Mouse (Mus musculus) intestine, embryonic 16.5 days (tissue): ENCODE data around the gene Cenpa. TPM values are rescaled to one million over a fixed set of nuclear protein-coding genes. Genes with fewer than 3 reads are reported as not detected.

Experiments
- ATAC-seq: fragments of 200-750 bp; cut with Nextera tagmentation; 2 replicates; pipeline ENCODE4 v1.8.0; 2017; ENCODE audit warnings: moderate TSS enrichment, moderate library complexity
- H3K27ac ChIP-seq: fragments of 300-500 bp; sonication (generic); 2 replicates; pipeline ENCODE4 v1.5.1; 2014; ENCODE audit warnings: mild to moderate bottlenecking, low read length
- H3K27me3 ChIP-seq: fragments of 300-500 bp; sonication (generic); replicated peaks from 2 replicates; pipeline ENCODE4 v1.6.1; 2014; ENCODE audit warnings: low read length, control low read depth, mixed read lengths; ENCODE audit not compliant: control insufficient read depth, insufficient read depth
- H3K36me3 ChIP-seq: fragments of 300-500 bp; sonication (generic); 2 replicates; pipeline ENCODE4 v1.6.1; 2014; ENCODE audit warnings: low read length, control low read depth; ENCODE audit not compliant: control insufficient read depth, insufficient read depth
- H3K4me1 ChIP-seq: fragments of 300-500 bp; sonication (generic); 2 replicates; pipeline ENCODE4 v1.6.1; 2014; ENCODE audit warnings: low read length, control low read depth, mixed read lengths; ENCODE audit not compliant: control insufficient read depth, insufficient read depth
- H3K4me2 ChIP-seq: fragments of 300-500 bp; sonication (generic); 2 replicates; pipeline ENCODE4 v1.6.1; 2014; ENCODE audit warnings: low read depth, low read length, control low read depth
- H3K4me3 ChIP-seq: fragments of 300-500 bp; sonication (generic); 2 replicates; pipeline ENCODE4 v1.5.1; 2014; ENCODE audit warnings: mild to moderate bottlenecking, low read length
- H3K9ac ChIP-seq: fragments of 300-500 bp; sonication (generic); 2 replicates; pipeline ENCODE4 v1.6.1; 2014; ENCODE audit warnings: low read depth, low read length
- H3K9me3 ChIP-seq: fragments of 300-500 bp; sonication (generic); 2 replicates; pipeline ENCODE4 v1.6.1; 2016; ENCODE audit warnings: low read length, control low read depth; ENCODE audit not compliant: control insufficient read depth
- WGBS: fragments of 180-500 bp; shearing (Covaris S2); extraction: QIAGEN DNeasy Blood & Tissue Kit; methylation state at CpG from one replicate; pipeline ENCODE4 v1.1.7; 2014; 5-methylcytosine and 5-hydroxymethylcytosine counted together
- polyA plus RNA-seq: library from polyadenylated mRNA; unstranded; fragments of >200 nt; fragmentation: Nextera tagmentation; extraction: Ambion mirVana; gene quantifications from 2 replicates; pipeline ENCODE4 v1.2.1, GENCODE M21; 2015

Gene Cenpa
- polyA plus RNA-seq, 1 experiment from 2014 or later: 186 TPM

GRCm38 (mm10) chr5:30622841-30623185, 43.8 kb upstream of the Cenpa start:
- Histone ChIP-seq H3K4me1 (peaks cover 19% of the 10 kb centered on the region), H3K36me3 (no peaks in the 10 kb centered on the region), H3K4me2 (peak overlapping the region; percentile 65), H3K4me3 (peak overlapping the region; percentile 39), H3K27me3 (peaks cover 6% of the 10 kb centered on the region), H3K9ac (peak overlapping the region; percentile 9), H3K27ac (no peak overlapping the region), H3K9me3 (no peaks in the 10 kb centered on the region)
- WGBS: 19% methylated on average over 10 of the region's 10 CpGs
- ATAC-seq: peak; percentile 2; the same call in 1 of the 2 replicates

DNA sequence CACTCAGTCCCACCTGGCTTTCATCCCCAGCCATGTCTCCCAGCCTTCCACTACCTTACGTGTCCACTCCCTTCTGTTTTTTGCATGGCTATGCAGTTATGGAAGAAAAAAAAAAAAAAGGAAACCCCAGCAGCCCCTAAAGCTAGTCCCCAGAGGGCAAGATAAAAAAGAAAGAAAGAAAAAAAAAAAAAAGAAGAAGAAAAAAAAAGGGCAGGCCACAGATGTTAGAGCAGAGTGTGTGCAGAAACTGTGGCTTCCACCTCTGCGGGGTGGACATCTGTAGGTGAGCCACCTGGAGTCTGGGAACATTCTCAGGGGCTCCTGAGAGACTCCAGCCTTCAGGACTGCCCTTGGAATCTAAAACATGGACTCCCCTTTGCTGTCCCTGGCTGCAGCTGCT, 43.2 kb upstream of the Cenpa start:
- Histone ChIP-seq H3K4me3 (no peak overlapping the region), H3K9ac (no peak overlapping the region), H3K36me3 (no peaks in the 10 kb centered on the region), H3K27me3 (peaks cover 6% of the 10 kb centered on the region), H3K4me1 (peaks cover 14% of the 10 kb centered on the region), H3K27ac (no peak overlapping the region), H3K9me3 (no peaks in the 10 kb centered on the region), H3K4me2 (no peak overlapping the region)
- 75% methylated on average over 2 of the region's 2 CpGs for WGBS
- no peak for ATAC-seq

DNA sequence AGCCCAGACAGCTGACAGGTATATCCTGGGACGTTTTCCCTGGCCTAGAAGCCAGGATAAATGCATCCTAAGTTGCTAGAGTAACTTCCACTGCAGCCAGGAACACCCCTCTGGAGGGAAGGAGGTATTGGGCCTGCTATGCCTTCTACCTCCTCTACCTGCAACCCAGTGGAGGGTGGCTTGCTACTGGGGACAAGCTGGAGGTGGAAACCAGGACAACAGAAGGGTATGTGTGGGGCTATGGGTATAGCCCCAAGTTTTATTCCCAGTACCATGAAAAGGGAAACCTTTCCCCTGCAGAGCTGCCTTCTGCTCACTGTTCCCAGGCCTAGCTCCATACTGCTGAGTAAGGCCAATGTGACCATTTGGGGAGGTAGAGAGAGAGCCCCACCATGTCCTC, 42.3 kb upstream of the Cenpa start:
- Histone ChIP-seq H3K9ac (no peak overlapping the region), H3K9me3 (no peaks in the 10 kb centered on the region), H3K27ac (no peak overlapping the region), H3K4me3 (no peak overlapping the region), H3K36me3 (no peaks in the 10 kb centered on the region), H3K4me1 (peaks cover 12% of the 10 kb centered on the region), H3K27me3 (peaks cover 6% of the 10 kb centered on the region), H3K4me2 (no peak overlapping the region)
- ATAC-seq: no peak
- WGBS: 38% methylated on average over 1 of the region's 1 CpGs

DNA sequence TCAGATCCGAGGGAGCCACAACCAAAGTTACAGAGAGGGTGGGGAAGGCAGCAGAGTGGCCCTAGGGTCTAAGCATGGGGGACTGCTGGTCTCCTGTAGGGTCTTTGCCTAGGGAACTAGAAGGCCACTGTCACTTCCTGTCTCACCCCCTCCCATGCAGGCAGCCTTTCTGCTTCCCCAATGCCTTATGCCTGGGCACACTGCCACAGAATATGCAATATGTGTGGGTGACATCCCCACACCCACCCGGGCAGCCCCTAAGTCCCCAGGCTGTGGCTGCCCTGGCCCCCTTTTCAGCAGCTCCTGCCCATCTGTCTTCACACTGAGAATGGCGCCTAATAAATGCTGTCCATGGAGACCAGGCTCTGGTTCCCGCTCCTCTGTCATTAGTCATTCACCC, 41.7 kb upstream of the Cenpa start:
- no peak overlapping the region for H3K27ac ChIP-seq
- peaks cover 12% of the 10 kb centered on the region for H3K4me1 ChIP-seq
- H3K4me3 ChIP-seq: no peak overlapping the region
- H3K9me3 ChIP-seq: no peaks in the 10 kb centered on the region
- H3K27me3 ChIP-seq: peaks cover 6% of the 10 kb centered on the region
- H3K4me2 ChIP-seq: no peak overlapping the region
- no peak for ATAC-seq
- WGBS: 57% methylated on average over 4 of the region's 4 CpGs
- no peaks in the 10 kb centered on the region for H3K36me3 ChIP-seq
- H3K9ac ChIP-seq: no peak overlapping the region

DNA sequence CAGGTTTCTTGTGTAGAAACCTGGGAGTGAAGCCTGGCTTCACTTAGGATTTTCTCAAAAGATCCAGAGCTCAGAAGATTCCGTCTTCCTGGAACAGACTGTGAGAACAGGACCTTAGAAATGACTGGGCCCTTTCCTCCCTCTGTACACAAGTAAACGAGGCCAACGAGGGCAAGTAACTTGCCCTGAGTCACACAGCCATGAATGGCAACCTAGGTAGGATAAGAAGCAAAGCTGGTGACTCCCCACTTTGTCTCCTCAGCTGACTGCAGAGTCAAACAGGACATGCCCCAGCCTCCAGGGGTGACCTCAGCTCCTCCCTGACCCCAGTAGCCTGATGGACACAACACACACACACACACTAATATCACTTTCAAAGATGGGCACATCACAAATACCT, 41.2 kb upstream of the Cenpa start:
- Histone ChIP-seq H3K27me3 (peaks cover 6% of the 10 kb centered on the region), H3K9me3 (no peaks in the 10 kb centered on the region), H3K4me1 (peaks cover 12% of the 10 kb centered on the region), H3K4me3 (no peak overlapping the region), H3K9ac (no peak overlapping the region), H3K4me2 (no peak overlapping the region), H3K36me3 (no peaks in the 10 kb centered on the region), H3K27ac (no peak overlapping the region)
- WGBS: 59% methylated on average over 3 of the region's 3 CpGs
- no peak for ATAC-seq

DNA sequence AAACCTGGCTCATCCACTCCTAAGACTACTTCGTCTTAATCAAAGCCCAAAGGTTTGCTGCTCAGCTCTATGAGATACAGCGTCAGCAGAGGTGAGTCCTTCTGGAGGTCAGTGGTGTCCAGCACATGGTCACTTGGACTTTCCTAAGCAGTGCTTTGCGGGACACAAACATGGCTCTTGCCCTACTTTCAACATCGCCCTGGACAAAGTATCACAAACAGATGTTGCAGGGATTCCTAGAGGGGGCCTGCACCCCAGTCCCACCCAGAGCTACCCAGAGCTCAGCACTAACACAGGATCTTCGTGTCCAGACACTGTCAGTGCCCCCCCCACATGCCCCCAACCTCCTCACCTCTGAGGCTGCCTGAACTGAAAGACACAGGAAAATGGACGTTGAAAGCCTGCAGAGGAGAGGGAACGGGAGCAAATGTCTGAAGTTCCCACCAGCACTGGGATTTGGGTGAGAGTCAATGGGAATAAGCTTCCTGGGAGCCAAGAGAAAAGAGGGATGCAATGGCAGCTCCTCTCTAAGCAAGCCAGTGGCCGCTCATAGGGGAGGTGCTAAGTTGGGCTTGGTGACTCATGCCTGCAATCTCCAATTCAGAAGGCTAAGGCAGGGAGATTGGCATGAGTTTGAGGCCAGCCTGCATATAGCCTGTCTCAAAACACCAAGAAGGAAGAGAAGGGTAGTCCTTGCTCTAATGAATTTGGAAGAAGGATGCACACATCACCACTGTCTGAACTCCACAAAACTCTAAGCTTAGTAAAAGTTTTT, 40.1 kb upstream of the Cenpa start:
- H3K9ac ChIP-seq: no peak overlapping the region
- peaks cover 12% of the 10 kb centered on the region for H3K4me1 ChIP-seq
- H3K27me3 ChIP-seq: peaks cover 6% of the 10 kb centered on the region
- H3K36me3 ChIP-seq: no peaks in the 10 kb centered on the region
- H3K27ac ChIP-seq: no peak overlapping the region
- H3K4me2 ChIP-seq: no peak overlapping the region
- ATAC-seq: no peak
- no peaks in the 10 kb centered on the region for H3K9me3 ChIP-seq
- no peak overlapping the region for H3K4me3 ChIP-seq
- 76% methylated on average over 8 of the region's 8 CpGs for WGBS

DNA sequence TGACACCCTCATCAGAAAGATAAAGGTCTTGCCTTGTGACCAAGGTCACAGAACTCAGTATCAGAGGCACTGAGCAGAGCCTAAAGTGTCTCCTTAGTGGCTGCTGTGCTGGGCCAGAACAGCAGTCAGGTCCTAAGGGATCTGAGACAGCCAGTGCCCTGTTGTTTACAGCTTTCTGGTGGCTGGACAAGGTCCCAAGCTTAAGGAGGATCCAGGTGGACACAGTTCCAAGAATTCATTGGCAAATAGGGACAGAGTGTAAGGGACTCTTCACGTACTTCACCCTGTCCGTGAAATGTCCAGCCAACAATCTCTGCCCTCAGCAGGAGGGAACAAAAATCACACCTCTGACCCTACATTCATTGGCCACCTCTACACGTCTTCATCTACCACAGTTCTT, 38.1 kb upstream of the Cenpa start:
- WGBS: 86% methylated on average over 3 of the region's 3 CpGs
- H3K9ac ChIP-seq: no peak overlapping the region
- no peaks in the 10 kb centered on the region for H3K36me3 ChIP-seq
- no peak overlapping the region for H3K4me2 ChIP-seq
- H3K4me3 ChIP-seq: no peak overlapping the region
- no peaks in the 10 kb centered on the region for H3K9me3 ChIP-seq
- no peak for ATAC-seq
- no peak overlapping the region for H3K27ac ChIP-seq
- no peaks in the 10 kb centered on the region; the same call in 1 of the 2 replicates for H3K4me1 ChIP-seq
- H3K27me3 ChIP-seq: no peaks in the 10 kb centered on the region

DNA sequence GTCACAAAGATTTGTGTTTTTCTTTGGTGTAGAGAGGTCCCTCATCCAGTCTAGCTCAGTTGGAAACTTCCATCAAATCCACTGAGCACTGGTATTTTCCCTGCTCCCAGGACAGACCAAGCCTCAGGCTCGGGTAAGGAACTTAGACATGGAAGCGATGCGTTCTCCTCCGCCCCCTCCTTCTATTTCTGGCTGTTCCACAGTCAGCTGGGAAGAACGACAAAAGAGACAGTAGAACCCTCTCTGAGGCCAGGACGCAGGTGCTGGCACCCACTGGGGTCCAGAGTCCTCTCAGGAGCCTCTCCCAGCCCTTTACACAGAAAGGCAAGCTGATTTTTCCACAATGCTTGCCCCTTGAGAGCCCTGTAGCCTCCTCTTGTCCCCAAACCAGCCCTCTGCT, 36.2 kb upstream of the Cenpa start:
- H3K27me3 ChIP-seq: no peaks in the 10 kb centered on the region
- no peak overlapping the region for H3K9ac ChIP-seq
- no peaks in the 10 kb centered on the region for H3K36me3 ChIP-seq
- no peaks in the 10 kb centered on the region for H3K4me1 ChIP-seq
- WGBS: 81% methylated on average over 6 of the region's 6 CpGs
- H3K9me3 ChIP-seq: no peaks in the 10 kb centered on the region
- no peak for ATAC-seq
- no peak overlapping the region for H3K4me2 ChIP-seq
- no peak overlapping the region for H3K27ac ChIP-seq
- no peak overlapping the region for H3K4me3 ChIP-seq

- no peaks in the 10 kb centered on the region for H3K9me3 ChIP-seq
- H3K9ac ChIP-seq: no peak overlapping the region
- H3K36me3 ChIP-seq: no peaks in the 10 kb centered on the region
- H3K4me3 ChIP-seq: no peak overlapping the region
- no peak for ATAC-seq
- WGBS: 58% methylated on average over 1 of the region's 1 CpGs
- no peaks in the 10 kb centered on the region for H3K4me1 ChIP-seq
- no peaks in the 10 kb centered on the region for H3K27me3 ChIP-seq
- no peak overlapping the region for H3K4me2 ChIP-seq
- no peak overlapping the region for H3K27ac ChIP-seq
Observed at GRCm38 (mm10) chr5:30632134-30632533, 34.4 kb upstream of the Cenpa start.

- Histone ChIP-seq H3K9ac (no peak overlapping the region), H3K36me3 (no peaks in the 10 kb centered on the region), H3K4me1 (no peaks in the 10 kb centered on the region; the same call in 1 of the 2 replicates), H3K4me2 (no peak overlapping the region), H3K27ac (no peak overlapping the region), H3K27me3 (no peaks in the 10 kb centered on the region), H3K9me3 (no peaks in the 10 kb centered on the region), H3K4me3 (no peak overlapping the region)
- 45% methylated on average over 7 of the region's 7 CpGs for WGBS
- no peak for ATAC-seq
Observed at GRCm38 (mm10) chr5:30636994-30637393, 29.6 kb upstream of the Cenpa start.
